Mouse (Mus musculus): ENCODE data around the gene Nhlh1. TPM values are rescaled to one million over a fixed set of nuclear protein-coding genes. Genes with fewer than 3 reads are reported as not detected.
A peak's percentile ranks its signal among the peaks of the same experiment; 100 is the strongest.

Nhlh1 gene
- total RNA-seq, 1 experiment from 2014 or later = not detected

DNA sequence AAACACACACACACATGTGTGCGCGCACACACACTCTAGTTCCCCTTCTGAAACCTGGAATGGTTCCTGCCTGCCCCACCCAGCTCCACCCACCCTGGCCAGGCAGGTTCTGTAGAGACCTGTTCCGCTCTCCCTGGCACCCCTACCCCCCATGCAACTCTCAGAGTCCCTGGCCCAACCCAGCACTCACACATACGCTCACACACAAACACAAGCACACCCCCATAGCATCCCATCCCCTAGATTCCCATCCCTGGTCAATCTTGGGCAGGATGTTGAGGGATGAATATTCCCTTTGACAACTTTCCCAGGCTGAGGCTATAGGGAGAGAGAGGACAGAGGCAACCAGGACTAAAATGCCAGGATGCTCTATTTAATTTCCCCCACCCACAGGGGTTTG, 38.0 kb downstream of the Nhlh1 start:
- ATAC-seq (replicated peaks; ENCODE audit: insufficient number of reproducible peaks, low FRiP score, low TSS enrichment, poor library complexity, severe bottlenecking) = no peak

DNA sequence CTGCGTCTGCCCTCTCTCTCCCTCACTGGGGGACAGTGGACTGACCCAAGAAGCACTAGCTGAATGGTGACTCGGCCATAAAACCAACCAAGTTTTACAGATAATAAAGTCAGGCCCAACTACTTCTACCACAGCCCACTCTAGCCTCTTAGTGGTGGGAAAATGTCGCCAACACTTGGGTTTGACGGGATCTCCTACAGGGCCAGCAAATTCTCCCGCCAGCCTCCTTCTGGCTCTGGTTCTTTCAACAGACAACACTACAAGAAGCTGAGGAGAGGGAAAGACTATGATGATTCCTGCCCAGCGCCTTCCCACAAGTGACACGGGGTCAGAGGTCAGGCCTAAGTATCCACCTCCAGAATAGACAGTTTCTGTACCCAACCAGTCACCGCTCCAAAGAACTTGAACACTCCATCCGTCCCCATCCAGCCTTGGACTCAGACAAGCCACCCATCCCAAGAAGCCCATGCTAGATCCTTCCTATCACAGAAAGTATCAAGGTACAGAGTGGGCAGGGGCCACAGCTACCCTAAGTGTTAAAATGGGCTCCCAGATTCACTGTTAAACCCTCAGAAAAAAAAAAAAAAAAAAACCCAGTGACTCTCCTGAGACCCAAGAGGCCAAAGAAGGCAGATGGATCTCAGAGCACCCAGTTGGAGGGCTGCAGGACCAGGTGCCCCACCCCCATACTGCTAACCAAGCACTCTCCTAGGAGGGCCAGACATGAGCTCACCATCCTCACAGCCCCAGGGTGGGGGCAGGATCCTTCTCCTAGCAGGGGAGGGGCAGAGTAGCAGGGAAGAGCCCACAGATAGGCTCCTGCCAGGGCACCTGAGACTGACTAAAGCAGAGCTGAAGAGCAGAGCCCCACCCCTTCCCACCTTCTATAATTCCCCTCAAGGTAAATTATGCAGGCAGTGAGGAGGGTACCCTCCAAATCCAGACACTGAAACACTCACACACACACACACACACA, 38.7 kb downstream of the Nhlh1 start:
- no peak for ATAC-seq (replicated peaks; ENCODE audit: insufficient number of reproducible peaks, low FRiP score, low TSS enrichment, poor library complexity, severe bottlenecking)

DNA sequence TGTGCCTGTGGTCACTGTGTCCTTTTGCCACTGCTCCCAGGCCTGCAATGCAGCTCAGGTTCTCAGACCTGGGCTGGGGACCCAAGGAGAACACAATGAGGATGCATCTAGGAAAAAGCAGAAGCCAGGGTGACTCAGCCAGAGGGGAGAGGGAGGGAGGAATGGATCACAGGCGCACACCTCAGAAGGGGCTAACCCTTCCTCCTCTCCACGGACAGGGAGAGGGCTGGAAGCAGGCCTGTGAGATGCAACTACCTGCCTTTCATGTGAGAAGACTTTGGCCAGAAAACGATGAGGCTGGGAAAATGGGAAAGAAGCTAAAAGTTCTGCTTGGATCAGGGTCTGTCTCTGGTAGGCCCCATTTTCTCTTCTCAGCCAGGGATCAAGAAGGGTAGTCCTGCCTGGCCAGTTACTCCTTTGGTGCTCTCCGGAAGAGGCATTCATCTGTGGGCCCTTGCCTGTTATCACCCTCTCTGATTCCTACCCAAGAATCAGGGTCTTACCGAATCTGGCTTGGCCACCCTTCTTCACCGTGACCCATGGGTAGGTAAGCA, 39.8 kb downstream of the Nhlh1 start:
- no peak for ATAC-seq (replicated peaks; ENCODE audit: insufficient number of reproducible peaks, low FRiP score, low TSS enrichment, poor library complexity, severe bottlenecking)

DNA sequence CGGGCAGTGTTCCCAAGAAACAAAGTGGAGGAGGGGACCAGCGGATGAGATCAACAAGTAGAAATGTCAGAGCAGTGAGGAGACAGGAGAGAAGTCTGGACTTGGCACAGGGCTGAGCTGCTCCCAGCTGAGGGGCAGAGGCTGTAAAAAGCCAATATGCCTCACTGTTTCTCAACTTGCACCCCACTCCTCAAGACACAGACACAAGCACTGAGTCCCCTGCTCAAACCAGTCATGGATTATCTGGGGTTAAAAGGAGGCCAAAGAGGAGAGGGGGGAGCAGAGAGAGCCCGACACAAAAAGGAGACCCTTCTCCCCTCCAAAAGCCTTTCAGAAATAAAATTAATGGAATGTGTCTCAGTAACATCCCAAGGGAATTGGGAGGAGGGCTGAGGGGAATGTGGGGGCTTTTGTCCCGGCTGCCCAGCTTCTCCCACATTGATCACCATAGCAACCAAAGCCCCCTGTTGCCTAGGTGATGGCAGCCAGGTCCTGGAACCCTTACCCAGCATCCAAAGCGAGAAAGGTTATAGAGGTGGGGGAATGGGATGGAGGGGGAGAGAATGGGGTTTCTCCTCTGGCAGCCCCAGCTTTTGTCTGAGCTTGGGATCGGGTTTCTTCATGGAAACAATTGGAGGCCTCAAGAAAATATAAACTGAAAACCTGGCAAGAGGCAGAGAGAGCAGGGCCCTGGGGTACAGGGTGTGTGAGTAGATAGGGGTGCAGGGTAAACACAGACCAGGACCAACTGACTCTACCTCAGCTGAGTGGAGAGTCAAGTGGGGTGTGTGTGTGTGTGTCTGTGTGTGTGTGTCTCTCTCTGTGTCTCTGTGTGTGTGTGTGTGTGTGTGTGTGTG, 40.5 kb downstream of the Nhlh1 start:
- ATAC-seq (replicated peaks; ENCODE audit: insufficient number of reproducible peaks, low FRiP score, low TSS enrichment, poor library complexity, severe bottlenecking) = no peak

DNA sequence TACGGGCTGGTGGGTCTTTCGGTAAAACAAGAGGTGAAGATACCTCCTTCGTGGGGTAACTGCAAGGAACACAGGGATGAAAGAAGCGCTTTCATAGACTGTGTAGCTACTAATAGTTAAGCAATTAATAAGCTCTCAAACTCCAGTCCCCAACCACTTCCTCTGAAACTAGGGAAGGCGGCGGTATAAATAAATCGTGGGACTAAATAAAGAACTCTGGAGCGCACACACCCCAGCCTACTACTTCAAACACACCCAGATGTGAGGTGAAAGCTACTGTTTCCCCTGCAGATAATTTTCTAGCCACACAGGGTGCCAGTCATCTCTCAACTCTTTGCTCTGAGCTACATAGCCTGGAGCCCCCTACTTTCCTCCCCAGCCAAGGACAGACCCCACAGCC, 41.3 kb downstream of the Nhlh1 start:
- ATAC-seq (replicated peaks; ENCODE audit: insufficient number of reproducible peaks, low FRiP score, low TSS enrichment, poor library complexity, severe bottlenecking) = no peak

DNA sequence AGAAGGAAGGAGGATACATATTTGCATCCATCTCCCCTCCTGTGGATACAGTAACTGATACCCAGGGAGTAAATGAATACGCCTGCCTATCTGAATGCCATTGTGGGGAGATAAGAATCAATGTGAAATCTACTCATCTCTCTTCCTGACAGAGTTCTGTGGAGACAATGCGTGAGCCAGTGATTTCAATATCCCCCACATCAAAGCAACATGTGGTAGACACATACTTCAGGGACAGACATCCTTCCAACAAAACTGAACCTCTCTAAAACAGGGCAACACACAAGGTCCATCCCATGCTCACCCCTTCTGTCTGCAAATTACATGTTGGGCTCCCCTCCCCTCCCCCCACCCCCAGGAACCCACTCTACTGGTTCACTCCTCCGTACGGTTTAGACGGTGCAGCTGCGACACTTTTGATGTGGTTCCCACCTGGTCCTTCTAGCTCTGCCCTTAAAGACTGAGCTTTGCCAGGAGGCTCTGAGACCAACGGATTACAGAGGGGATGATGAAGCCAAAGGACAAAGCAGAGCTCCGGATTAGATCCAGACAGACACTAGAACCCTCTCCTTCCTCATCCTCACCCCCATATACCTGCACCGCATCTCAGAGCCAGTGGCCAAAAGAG, 41.9 kb downstream of the Nhlh1 start:
- ATAC-seq (replicated peaks; ENCODE audit: insufficient number of reproducible peaks, low FRiP score, low TSS enrichment, poor library complexity, severe bottlenecking) = no peak

DNA sequence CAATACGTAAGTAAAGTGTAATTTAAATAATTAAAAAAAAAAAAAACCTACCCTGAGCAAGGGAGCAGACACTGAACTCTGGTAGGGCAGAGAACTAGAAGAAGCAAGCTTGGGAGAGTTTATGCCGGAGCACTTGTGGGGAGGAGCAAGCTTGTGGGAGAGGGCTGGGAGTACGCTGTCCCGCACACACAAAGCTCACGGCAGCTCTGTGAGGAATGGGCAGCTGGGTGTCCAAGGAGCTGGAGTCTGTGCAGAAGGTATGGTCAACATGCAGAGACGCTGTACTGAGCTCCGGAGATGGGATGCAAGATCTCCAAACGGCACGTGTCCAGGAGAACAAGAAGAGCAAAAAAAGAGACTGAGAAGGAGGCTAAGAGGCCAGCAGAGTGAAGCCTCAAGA, 42.6 kb downstream of the Nhlh1 start:
- no peak for ATAC-seq (replicated peaks; ENCODE audit: insufficient number of reproducible peaks, low FRiP score, low TSS enrichment, poor library complexity, severe bottlenecking)

DNA sequence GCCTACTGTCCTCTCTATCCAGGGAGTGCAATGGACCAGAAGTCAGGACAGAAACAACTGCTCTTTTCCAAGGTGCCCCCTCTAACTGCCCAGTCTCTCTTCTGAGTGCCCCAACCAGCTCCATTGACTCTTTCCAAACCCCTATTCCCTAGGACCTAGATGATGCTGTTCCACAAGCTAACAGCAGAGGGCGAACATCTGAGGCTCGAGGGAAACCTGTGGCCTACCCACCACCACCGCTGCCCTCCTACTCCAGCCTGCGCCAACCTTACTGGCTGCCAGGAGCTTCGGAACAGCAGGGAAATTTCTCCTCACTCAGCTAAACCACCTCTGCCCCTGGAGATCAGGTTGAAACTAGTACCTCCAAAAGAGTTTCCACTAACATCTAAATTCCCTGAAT, 45.3 kb downstream of the Nhlh1 start:
- 0 out of 2 replicates have a peak, but pooled peaks have one; percentile 59 for ATAC-seq (replicated peaks; ENCODE audit: insufficient number of reproducible peaks, low FRiP score, low TSS enrichment, poor library complexity, severe bottlenecking)

DNA sequence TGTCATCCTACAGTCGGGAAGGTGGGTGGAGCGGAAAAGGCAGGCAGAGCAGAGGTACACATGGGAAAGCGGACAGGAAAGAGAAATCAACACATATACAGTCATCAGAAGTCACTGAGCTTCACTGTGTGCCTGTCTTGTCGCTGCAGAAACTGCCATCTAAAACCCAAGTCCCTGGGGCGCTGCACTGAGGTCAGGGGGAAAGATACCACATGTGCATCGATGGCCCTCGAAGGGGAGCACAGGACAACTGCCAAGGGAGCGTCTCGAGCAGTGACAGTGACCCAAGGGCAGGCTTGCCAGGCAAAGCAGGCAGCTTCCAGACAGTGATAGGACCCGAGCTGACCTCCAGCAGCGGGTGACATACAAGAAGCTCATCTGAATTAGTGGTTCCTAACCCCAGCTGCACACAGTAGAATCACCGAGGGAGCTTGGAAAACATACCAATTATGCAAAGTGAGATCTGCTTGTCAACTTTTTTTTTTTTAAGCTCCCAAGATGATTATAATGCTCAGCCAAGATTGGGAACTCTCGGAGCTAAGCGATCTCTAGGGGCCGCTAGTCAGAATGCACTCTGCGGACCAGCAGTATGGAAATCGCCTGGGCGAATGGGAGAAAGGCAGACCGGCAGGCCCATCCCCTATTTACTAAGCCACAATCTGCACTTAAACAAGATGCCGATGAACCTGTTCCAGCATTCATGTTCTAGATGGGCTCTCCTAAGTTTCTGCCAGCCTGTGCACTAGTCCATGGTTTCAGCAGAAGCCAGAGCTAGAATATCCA, 47.1 kb downstream of the Nhlh1 start:
- no peak for ATAC-seq (replicated peaks; ENCODE audit: insufficient number of reproducible peaks, low FRiP score, low TSS enrichment, poor library complexity, severe bottlenecking)

DNA sequence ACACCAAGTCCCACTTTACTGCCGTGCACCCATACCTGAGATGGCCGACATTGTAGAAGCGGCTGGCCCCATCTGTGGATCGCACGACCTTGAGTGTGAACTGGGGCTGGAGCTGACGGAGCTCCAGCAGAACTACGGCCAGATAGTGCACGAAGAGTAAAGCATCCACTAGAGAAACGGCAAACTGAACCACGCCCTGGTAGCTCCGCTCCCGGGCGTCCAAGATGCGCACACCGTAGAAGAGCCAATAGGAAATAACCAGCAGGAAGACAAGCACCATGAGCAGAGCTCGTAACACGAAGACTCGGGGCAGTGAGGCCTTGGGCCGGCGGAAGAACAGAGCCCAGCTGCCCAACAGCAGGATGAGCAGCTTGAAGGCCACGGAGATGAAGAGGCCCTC, 48.0 kb downstream of the Nhlh1 start:
- no peak for ATAC-seq (replicated peaks; ENCODE audit: insufficient number of reproducible peaks, low FRiP score, low TSS enrichment, poor library complexity, severe bottlenecking)

DNA sequence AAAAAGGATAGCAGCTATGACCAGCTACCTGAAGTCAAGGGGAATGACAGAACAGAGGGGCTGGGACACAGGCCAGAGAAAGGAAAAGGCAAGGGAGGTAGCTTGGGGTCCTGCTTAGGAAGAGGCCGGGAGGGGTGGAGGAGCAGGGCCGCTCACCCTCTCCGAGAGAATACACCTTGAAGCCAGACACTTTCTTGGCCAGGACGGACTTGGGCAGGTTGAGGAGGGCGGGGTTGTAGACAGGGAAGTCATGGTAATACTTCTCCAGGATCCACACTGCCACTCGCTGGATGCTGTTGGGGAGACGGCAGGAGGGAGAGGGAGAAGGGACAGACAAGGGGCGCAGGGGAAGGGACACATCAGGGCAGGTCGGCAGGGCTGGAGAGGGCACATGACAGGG, 49.0 kb downstream of the Nhlh1 start:
- ATAC-seq (replicated peaks; ENCODE audit: insufficient number of reproducible peaks, low FRiP score, low TSS enrichment, poor library complexity, severe bottlenecking) = no peak

DNA sequence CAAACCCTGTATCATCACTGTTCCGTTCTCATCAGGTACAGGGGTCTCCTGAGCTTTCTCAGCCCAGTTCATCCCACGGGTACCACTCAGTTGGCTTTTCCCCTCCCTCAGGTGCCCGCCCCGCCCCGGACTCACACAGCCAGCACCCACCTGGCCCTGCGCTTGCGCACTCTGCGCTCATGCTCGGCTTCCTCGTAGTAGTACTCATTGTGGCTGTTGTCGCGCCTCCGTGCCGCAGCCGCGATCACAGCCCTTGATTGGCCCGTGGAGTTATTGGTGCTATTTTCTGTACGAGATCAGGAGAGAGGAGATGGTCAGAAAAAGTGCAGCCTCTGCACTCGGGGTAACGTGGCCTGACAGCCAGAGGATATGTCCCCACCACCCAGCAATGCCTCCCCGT, 49.6 kb downstream of the Nhlh1 start:
- ATAC-seq (replicated peaks; ENCODE audit: insufficient number of reproducible peaks, low FRiP score, low TSS enrichment, poor library complexity, severe bottlenecking) = no peak

Other genes with a start within 250 kb of the Nhlh1 start
- 152 to 228 TPM (median 167 TPM) in 3 replicates for gene Cd84, start 217.9 kb downstream of the Nhlh1 start, total RNA-seq (2017)
- 8.1 to 13.8 TPM (median 8.4 TPM) in 3 replicates for gene Gm10521, start 161.9 kb downstream of the Nhlh1 start, total RNA-seq (2017)
- 9.1 to 21.9 TPM (median 19.7 TPM) in 3 replicates for gene Slamf6, start 140.1 kb downstream of the Nhlh1 start, total RNA-seq (2017)
- gene Vangl2, start 29.1 kb downstream of the Nhlh1 start, total RNA-seq (2017) = 0.67 to 2.7 TPM (median 1.2 TPM) in 3 replicates
- gene Copa, start 25.0 kb upstream of the Nhlh1 start, total RNA-seq (2017) = 154 to 190 TPM (median 159 TPM) in 3 replicates
- 47.2 to 70.4 TPM (median 56.3 TPM) in 3 replicates for gene Ncstn, start 25.2 kb upstream of the Nhlh1 start, total RNA-seq (2017)
- 42.1 to 57.3 TPM (median 52.1 TPM) in 3 replicates for gene Pex19, start 69.2 kb upstream of the Nhlh1 start, total RNA-seq (2017)
- 77.0 to 164 TPM (median 136 TPM) in 3 replicates for gene Dcaf8, start 90.5 kb upstream of the Nhlh1 start, total RNA-seq (2017)
- gene Pea15a, start 149.2 kb upstream of the Nhlh1 start, total RNA-seq (2017) = 23.3 to 71.6 TPM (median 23.9 TPM) in 3 replicates
- not detected in 3 replicates for gene Casq1, start 162.3 kb upstream of the Nhlh1 start, total RNA-seq (2017)
- 0.43 TPM in 1 of 3 replicates, not detected in the others for gene Atp1a4, start 200.8 kb upstream of the Nhlh1 start, total RNA-seq (2017)
- gene Igsf8, start 204.1 kb upstream of the Nhlh1 start, total RNA-seq (2017) = 13.0 to 18.8 TPM (median 16.7 TPM) in 3 replicates
- not detected in 3 replicates for gene Atp1a2, start 240.5 kb upstream of the Nhlh1 start, total RNA-seq (2017)

Measured in monocyte, adult 5-6 weeks (primary cell).